Mouse (Mus musculus) ES-E14 (cell line): ENCODE measurements at regions not wholly inside any gene's neighbourhood (a gene's known extent, or its start where the extent isn't known, plus 50 kb on each side); places are given as distances from the start of the nearest gene placed in this dataset.

Experiments
- DNase-seq: peaks from one replicate; pipeline ENCODE4 v3.0.0-alpha.2; 2013; ENCODE audit warnings: low read depth, low spot score
- H3K27ac ChIP-seq: 2 replicates; pipeline ENCODE4 v1.5.1; 2012; ENCODE audit warnings: low read depth, mild to moderate bottlenecking, low read length, moderate library complexity, mixed read lengths; ENCODE audit not compliant: poor library complexity, insufficient read depth, severe bottlenecking
- H3K36me3 ChIP-seq: 2 replicates; pipeline ENCODE4 v1.6.1; 2012; ENCODE audit warnings: mild to moderate bottlenecking, low read length, moderate library complexity, mixed read lengths; ENCODE audit not compliant: control insufficient read depth, poor library complexity, insufficient read depth, severe bottlenecking
- H3K4me1 ChIP-seq, 2 experiments: fragments of 150-350 bp in 1 of 2; sonication (generic) in 1 of 2; 2 replicates each; pipeline ENCODE4 v1.6.1; 2012; ENCODE audit warnings: low read length in 2 of 2, mild to moderate bottlenecking in 1 of 2, mixed read lengths in 1 of 2; ENCODE audit not compliant: control insufficient read depth in 2 of 2, insufficient read depth in 2 of 2, poor library complexity in 1 of 2
- H3K4me3 ChIP-seq, 2 experiments: fragments of 150-350 bp in 1 of 2; sonication (generic) in 1 of 2; 2 replicates each; pipeline ENCODE4 v1.5.1; 2012; ENCODE audit warnings: low read length in 2 of 2, low read depth in 1 of 2, mild to moderate bottlenecking in 1 of 2, mixed read lengths in 1 of 2; ENCODE audit not compliant: insufficient read depth in 1 of 2, poor library complexity in 1 of 2, severe bottlenecking in 1 of 2
- H3K9ac ChIP-seq: 2 replicates; pipeline ENCODE4 v1.6.1; 2012; ENCODE audit warnings: low read depth, mild to moderate bottlenecking, low read length, mixed read lengths; ENCODE audit not compliant: poor library complexity, insufficient read depth, severe bottlenecking
- H3K9me3 ChIP-seq: fragments of 150-350 bp; sonication (generic); 2 replicates; pipeline ENCODE4 v1.6.1; 2012; ENCODE audit warnings: low read depth, mild to moderate bottlenecking, low read length; ENCODE audit not compliant: control insufficient read depth, insufficient read depth
- CHD2 ChIP-seq: IDR thresholded peaks from 2 replicates; pipeline ENCODE4 v1.6.1; 2014; ENCODE audit warnings: mild to moderate bottlenecking, low read depth, low read length, inconsistent platforms
- HCFC1 ChIP-seq: IDR thresholded peaks from 2 replicates; pipeline ENCODE4 v1.6.1; 2012; ENCODE audit warnings: low read length, inconsistent platforms, borderline replicate concordance; ENCODE audit not compliant: insufficient read depth
- MAFK ChIP-seq: IDR thresholded peaks from 2 replicates; pipeline ENCODE4 v1.6.1; 2014; ENCODE audit warnings: mild to moderate bottlenecking, low read depth, low read length, inconsistent platforms; ENCODE audit not compliant: insufficient read depth
- ZC3H11A ChIP-seq: IDR thresholded peaks from 2 replicates; pipeline ENCODE4 v1.6.1; 2012; ENCODE audit warnings: low read depth, mild to moderate bottlenecking, inconsistent platforms, low read length, borderline replicate concordance
- ZNF384 ChIP-seq: IDR thresholded peaks from 2 replicates; pipeline ENCODE4 v1.6.1; 2012; ENCODE audit warnings: low read depth, low read length, inconsistent platforms
- in situ Hi-C, 2 experiments: fragments of 600-800 bp; cut with MboI; formaldehyde crosslinking; loops; one replicate each; pipeline ENCODE4 v1.15.1; 2025; ENCODE audit warnings: low sequenced_read_pairs in 2 of 2, inconsistent platforms in 1 of 2; ENCODE audit not compliant: unreplicated experiment in 2 of 2

- in situ Hi-C loops: no loop called here
- H3K27ac ChIP-seq: no peak overlapping the region
- no peak overlapping the region for H3K4me3 ChIP-seq
- no peak overlapping the region for H3K9ac ChIP-seq
- H3K36me3 ChIP-seq: no peaks in the 10 kb centered on the region
- DNase-seq: no peak
- H3K4me1 ChIP-seq: no peaks in the 10 kb centered on the region
- TF ChIP-seq ZC3H11A (no peak), MAFK (no peak), HCFC1 (no peak), CHD2 (no peak), ZNF384 (no peak)
- H3K9me3 ChIP-seq: no peaks in the 10 kb centered on the region
Observed at GRCm38 (mm10) chr3:54613845-54614244, 78.8 kb upstream of the Supt20 start.

- H3K36me3 ChIP-seq: no peaks in the 10 kb centered on the region
- DNase-seq: no peak
- TF ChIP-seq HCFC1: no peak
- TF ChIP-seq CHD2: no peak
- TF ChIP-seq MAFK: no peak
- TF ChIP-seq ZC3H11A: no peak
- no peak for TF ChIP-seq ZNF384
- H3K4me1 ChIP-seq: no peaks in the 10 kb centered on the region
- H3K4me3 ChIP-seq: no peak overlapping the region
- no peak overlapping the region for H3K9ac ChIP-seq
- no peaks in the 10 kb centered on the region for H3K9me3 ChIP-seq
- in situ Hi-C loops: no loop called here
- no peak overlapping the region for H3K27ac ChIP-seq
Observed at GRCm38 (mm10) chr3:54617298-54617697, 75.3 kb upstream of the Supt20 start.

- TF ChIP-seq MAFK (no peak), ZNF384 (no peak), CHD2 (no peak), ZC3H11A (no peak), HCFC1 (no peak)
- Histone ChIP-seq H3K9me3 (no peaks in the 10 kb centered on the region), H3K36me3 (no peaks in the 10 kb centered on the region), H3K27ac (no peak overlapping the region), H3K9ac (no peak overlapping the region), H3K4me1 (no peaks in the 10 kb centered on the region), H3K4me3 (no peak overlapping the region)
- no peak for DNase-seq
- in situ Hi-C loops: no loop called here
Observed at GRCm38 (mm10) chr3:54618286-54618685, 74.3 kb upstream of the Supt20 start.

- in situ Hi-C loops: no loop called here
- Histone ChIP-seq H3K4me1 (no peaks in the 10 kb centered on the region; a peak in 1 of 4 replicates), H3K9me3 (no peaks in the 10 kb centered on the region), H3K36me3 (no peaks in the 10 kb centered on the region), H3K27ac (no peak overlapping the region), H3K4me3 (no peak overlapping the region), H3K9ac (no peak overlapping the region)
- no peak for TF ChIP-seq CHD2
- no peak for TF ChIP-seq ZNF384
- TF ChIP-seq HCFC1: no peak
- no peak for TF ChIP-seq MAFK
- TF ChIP-seq ZC3H11A: no peak
- no peak for DNase-seq
Observed at GRCm38 (mm10) chr3:54630254-54630653, 62.4 kb upstream of the Supt20 start.

- TF ChIP-seq CHD2: no peak
- TF ChIP-seq HCFC1: no peak
- no peak for TF ChIP-seq MAFK
- TF ChIP-seq ZNF384: no peak
- no peak for TF ChIP-seq ZC3H11A
- H3K9ac ChIP-seq: no peak overlapping the region
- H3K4me1 ChIP-seq: no peaks in the 10 kb centered on the region; a peak in 1 of 4 replicates
- H3K4me3 ChIP-seq: no peak overlapping the region
- H3K36me3 ChIP-seq: no peaks in the 10 kb centered on the region
- DNase-seq: no peak
- in situ Hi-C loops: no loop called here
- no peak overlapping the region for H3K27ac ChIP-seq
- no peaks in the 10 kb centered on the region for H3K9me3 ChIP-seq
Observed at GRCm38 (mm10) chr3:54632731-54633130, 59.9 kb upstream of the Supt20 start.
